Mouse (Mus musculus): ENCODE data around the gene Xlr5a.
"Not testable (repeated sequence)": the region's sequence is repeated elsewhere in the genome, so short reads cannot be mapped to it uniquely, and the experiment has no call there.

The Xlr5a gene

DNA sequence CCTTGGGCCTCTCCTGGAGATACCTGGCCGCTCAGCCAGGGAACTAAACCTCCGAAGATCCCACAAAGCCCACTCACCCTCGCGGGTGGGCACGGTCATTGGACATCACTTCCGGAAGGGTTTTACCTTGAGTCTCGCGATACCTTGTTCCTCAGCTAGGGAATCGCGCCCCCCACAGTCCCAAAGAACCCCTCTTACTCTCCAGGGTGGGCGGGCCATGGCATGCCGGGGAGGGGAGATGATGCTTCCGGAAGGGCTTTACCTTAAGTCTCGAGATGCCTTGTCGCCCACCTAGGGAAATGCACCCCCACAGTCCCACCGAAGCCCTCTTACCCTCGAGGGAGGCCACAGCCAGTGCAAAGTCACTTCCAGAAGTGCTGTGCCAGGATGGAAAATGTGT is at the start of gene Xlr5a, which contains the start of gene Xlr5c:
Gene Xlr5a, minus strand, starts transcription at position 101 of the 400 bp plus-strand sequence.
Gene Xlr5c, minus strand, starts transcription at position 101 of the 400 bp plus-strand sequence.
- DNase-seq (ENCODE audit: low read depth, low spot score), result not testable (repeated sequence)

- peak; percentile 44 for DNase-seq (ENCODE audit: low read depth, low spot score)
Observed at GRCm38 (mm10) chrX:73342483-73342895, 49.7 kb upstream of the Xlr5a start, which contains the start of gene Zfp275. Gene Zfp275 (plus strand): TSS chrX:73342621.

- DNase-seq (ENCODE audit: low read depth, low spot score), result no peak
Observed at GRCm38 (mm10) chrX:73342068-73342467, 49.3 kb upstream of the Xlr5a start.

- no peak for DNase-seq (ENCODE audit: low read depth, low spot score)
Observed at GRCm38 (mm10) chrX:73341473-73341872, 48.7 kb upstream of the Xlr5a start.

DNA sequence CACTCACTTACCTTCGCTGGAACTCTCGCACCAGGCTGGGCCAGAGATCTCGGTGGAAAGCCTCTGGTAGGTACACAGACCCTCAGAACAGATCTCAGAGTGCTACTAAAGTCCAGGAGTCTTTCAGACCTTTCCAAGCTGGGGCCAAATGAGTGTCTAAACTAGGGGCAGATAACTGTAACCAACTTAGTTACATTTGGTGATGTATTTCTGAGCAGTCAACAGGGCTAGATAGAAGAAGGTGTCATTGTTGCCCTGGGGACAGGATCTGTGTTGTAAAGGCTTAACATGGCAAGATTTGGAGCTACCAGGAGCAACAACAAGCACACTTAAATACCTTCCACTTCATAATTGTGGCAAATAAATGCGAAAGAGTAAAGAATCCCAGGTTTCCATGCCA is 44.0 kb upstream of the Xlr5a start, which contains the start of gene Gm45015:
Gene Gm45015, minus strand, starts transcription at position 101 of the 400 bp plus-strand sequence.
- DNase-seq (ENCODE audit: low read depth, low spot score), result no peak

DNA sequence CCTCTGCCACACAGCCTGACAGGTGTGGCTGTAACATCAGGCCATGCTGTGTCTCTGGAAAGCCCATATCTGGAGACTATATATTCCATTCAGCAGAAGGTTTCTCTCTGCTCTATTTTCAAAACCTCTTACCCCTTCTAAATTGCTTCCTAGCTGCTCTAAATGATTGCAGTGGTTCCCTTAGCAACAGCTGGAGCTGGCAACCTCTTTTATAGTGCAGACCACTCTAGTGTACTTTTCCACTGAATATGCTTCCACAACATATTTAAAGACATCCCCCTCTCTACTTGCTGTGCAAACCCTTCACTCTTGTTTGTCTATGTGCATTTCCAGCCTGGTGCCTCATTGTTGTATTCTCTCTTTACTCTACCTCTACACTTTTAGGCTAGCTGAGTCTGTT is 40.8 kb upstream of the Xlr5a start:
- no peak for DNase-seq (ENCODE audit: low read depth, low spot score)

DNA sequence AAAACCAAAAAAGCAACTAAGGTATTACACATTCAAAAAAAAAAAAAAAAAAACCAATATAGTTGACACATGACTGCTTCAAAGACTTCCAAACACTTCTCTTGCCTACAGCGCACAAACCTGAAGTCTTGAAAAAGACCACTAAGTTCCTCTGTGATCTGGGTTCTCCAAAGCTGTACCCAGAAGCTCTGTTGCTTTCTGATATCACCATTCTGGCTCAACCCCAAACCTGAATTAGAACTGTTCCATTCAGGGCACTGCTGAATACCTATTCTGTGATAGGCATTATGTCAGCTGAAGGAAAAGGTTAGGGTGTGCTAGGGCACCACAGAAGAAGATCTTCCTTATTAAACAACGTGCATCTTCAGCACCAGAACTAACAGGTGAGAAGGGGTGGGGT is 34.4 kb upstream of the Xlr5a start:
- DNase-seq (ENCODE audit: low read depth, low spot score), result no peak

- no peak for DNase-seq (ENCODE audit: low read depth, low spot score)
Observed at GRCm38 (mm10) chrX:73321029-73321428, 28.3 kb upstream of the Xlr5a start.

DNA sequence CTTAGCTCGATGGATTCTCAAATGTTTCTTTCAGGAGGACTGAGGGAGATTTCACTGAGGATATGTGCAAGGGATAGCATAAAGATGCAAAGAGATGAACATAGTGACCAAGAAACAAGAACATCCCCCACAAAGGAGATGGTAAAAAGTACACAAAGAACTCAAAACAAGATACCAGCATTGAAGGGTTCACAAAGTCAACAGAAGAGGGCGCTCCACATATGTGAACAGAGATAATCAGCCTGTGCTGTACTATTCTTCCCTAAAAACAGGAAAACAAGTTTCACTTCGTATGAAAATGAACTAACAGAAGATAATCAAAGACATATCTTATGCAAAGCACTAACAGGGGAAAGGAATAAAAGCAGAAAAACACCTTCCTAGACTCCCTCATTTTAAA is 19.7 kb upstream of the Xlr5a start:
- no peak for DNase-seq (ENCODE audit: low read depth, low spot score)

DNA sequence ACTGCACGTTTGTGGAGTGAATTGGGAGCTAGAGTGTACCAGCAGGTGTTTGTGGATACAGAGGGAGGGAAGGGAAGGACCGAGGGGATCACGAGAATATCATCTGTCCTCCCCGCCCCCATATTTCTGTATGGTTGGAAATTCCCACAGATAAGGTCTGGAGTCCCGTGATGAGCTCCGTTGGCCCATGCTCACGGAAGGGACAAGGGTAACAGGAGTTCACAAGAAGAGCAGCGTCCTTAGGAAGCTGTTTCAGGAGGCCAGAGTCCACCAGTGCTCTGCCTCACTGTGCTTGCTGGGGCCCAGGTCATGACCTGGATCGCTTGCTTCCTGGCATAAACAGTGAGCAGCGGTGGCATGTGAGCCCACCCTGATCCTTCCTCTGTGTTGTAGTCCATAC is 3.0 kb upstream of the Xlr5a start:
- not testable (repeated sequence) for DNase-seq (ENCODE audit: low read depth, low spot score)

- DNase-seq (ENCODE audit: low read depth, low spot score), result not testable (repeated sequence)
Observed at GRCm38 (mm10) chrX:73265270-73265669, 27.5 kb downstream of the Xlr5a start, which contains the start of gene Xlr3c. Gene Xlr3c (minus strand): TSS chrX:73265390.

- not testable (repeated sequence) for DNase-seq (ENCODE audit: low read depth, low spot score)
Observed at GRCm38 (mm10) chrX:73262428-73262827, 30.3 kb downstream of the Xlr5a start.

DNA sequence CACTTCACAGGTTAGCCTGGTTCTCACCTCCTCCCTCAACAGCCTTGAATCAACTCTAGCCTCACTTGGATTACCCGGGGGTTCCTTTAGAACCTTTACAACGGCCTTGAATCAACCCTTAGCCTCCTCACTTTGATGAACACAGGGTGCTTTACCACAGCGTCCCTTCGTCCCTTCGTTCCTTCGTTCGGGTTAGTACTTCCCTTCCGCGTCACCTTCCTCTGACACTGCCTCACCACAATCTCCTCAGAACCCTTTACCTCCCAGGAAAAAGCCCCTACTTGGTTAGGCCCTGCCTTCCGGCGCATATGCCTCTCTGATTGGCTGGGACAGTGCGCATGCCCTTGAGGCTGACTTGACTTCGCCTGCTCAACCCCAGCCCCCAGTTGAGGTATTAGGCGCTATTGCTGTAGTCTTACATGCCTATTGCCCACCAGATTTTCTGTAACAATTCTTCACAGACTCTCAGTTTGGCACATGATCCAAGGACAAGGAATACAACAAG is 49.9 kb downstream of the Xlr5a start, which contains the start of gene Xlr4c:
Gene Xlr4c, minus strand, starts transcription at position 310 of the 505 bp plus-strand sequence.
- not testable (repeated sequence) for DNase-seq (ENCODE audit: low read depth, low spot score)

DNA sequence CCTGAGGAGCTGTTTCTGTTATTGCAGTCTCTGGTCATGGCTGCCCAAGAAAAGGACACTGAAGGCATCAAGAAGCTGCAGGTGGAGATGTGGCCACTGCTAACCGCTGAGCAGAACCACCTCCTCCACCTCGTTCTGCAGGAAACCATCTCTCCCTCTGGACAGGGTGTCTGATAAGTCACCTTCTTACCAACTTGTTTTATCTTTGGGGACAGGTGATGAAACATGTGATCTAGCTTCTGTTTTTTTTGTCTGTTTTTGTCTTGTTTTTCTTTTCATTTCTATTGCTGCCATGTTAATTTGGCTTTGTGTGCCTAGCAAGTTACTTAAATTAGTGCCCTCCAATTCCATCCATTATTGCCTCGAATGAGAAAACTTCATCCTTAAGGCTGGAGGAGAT is 63.5 kb downstream of the Xlr5a start:
- DNase-seq (ENCODE audit: low read depth, low spot score), result no peak

DNA sequence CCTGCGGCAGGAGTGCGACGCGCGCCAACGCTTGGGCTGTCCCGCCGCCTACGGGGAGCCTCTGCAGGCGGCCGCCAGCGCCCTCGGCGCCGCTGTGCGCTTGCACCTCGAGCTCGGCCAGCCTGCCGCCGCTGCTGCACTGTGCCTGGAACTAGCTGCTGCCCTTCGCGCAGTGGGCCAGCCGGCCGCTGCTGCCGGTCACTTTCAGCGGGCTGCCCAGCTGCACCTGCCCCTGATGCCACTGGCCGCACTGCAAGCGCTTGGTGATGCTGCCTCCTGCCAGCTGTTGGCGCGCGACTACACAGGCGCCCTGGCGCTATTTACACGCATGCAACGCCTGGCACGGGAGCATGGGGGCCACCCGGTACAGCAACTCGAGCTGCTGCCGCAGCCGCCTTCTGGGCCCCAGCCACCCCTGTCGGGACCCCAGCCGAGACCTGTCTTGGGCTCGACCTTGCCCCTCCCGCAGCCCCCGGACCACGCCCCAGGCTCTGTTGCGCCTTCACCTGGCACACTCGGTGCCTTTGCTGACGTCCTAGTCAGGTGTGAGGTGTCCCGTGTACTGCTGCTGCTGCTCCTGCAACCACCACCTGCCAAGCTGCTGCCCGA is 64.1 kb downstream of the Xlr5a start:
- no peak for DNase-seq (ENCODE audit: low read depth, low spot score)

GRCm38 (mm10) chrX:73227914-73228605 is 64.7 kb downstream of the Xlr5a start, which contains the start of gene F8a:
Gene F8a (plus strand): TSS chrX:73228291.
- peak; percentile 46 for DNase-seq (ENCODE audit: low read depth, low spot score)

- no peak for DNase-seq (ENCODE audit: low read depth, low spot score)
Observed at GRCm38 (mm10) chrX:73225365-73225764, 67.4 kb downstream of the Xlr5a start.

GRCm38 (mm10) chrX:73213819-73214564 is 78.8 kb downstream of the Xlr5a start, which contains the start of gene Xlr4b:
Gene Xlr4b (plus strand): TSS chrX:73214333.
- DNase-seq (ENCODE audit: low read depth, low spot score), result not testable (repeated sequence)

DNA sequence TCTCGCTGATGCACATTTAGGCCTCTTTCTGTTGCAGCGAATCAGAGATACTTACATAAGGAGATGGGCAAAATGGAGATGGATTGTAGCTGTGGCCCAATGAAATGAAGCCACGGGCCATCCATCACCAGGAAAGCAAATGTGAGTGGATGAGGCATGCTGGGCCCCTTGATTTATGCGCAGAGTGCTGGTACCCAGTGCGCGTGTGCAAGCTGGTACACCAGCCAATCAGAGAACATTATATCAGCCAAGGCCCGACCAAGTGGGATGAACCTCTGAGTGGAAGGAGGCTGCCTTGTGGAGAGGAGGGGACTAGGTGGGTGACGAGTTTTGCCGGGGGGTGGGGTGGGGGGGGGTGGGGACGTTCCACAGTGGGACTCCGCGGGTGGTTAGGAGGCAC is 100.8 kb downstream of the Xlr5a start, which contains the start of gene Xlr3b:
Gene Xlr3b, plus strand, starts transcription at position 274 of the 400 bp plus-strand sequence.
- DNase-seq (ENCODE audit: low read depth, low spot score), result not testable (repeated sequence)

GRCm38 (mm10) chrX:73176889-73177288 is 115.9 kb downstream of the Xlr5a start, which contains the start of gene Spin2d:
Gene Spin2d (minus strand): TSS chrX:73176989.
- not testable (repeated sequence) for DNase-seq (ENCODE audit: low read depth, low spot score)

DNA sequence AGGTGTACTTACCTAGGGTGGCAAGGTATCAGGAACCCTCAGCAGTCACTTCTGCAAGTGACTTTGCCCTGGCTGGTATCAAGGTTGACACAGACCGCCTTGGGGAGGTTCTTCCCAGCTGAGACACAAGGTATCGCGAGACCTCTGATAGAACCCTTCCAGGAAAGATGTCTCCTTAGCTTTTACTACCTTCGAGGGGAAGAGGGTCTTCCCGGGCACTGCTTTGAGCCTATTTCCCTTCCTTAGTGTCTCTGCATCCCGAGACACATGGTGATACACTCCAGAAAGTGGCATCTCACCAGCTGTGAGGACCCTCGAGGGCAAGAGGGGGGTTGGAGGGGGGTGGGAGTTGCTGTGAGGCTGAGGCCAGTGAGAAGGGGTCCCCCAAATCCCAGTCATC is 143.4 kb downstream of the Xlr5a start, which contains the start of gene DXBay18:
Gene DXBay18, minus strand, starts transcription at position 101 of the 400 bp plus-strand sequence.
- DNase-seq (ENCODE audit: low read depth, low spot score), result not testable (repeated sequence)

All from embryo, embryonic 11.5 days (tissue).